Mouse (Mus musculus): ENCODE measurements around the gene Unc5c. TPM values are rescaled to one million over a fixed set of nuclear protein-coding genes. Genes with fewer than 3 reads are reported as not detected.

Unc5c gene
- polyA plus RNA-seq, 1 experiment from 2014 or later: 7.5 TPM

- Histone ChIP-seq H3K27me3 (replicated peaks; ENCODE audit: control insufficient read depth, insufficient read depth, low read length) (no peaks in the 10 kb centered on the region), H3K9ac (ENCODE audit: low read depth, low read length) (no peak overlapping the region), H3K4me2 (ENCODE audit: low read depth, low read length) (no peak overlapping the region), H3K27ac (replicated peaks; ENCODE audit: low read depth, low read length) (no peak overlapping the region), H3K36me3 (ENCODE audit: control insufficient read depth, insufficient read depth, low read length) (no peaks in the 10 kb centered on the region), H3K9me3 (ENCODE audit: control insufficient read depth, low read length) (no peaks in the 10 kb centered on the region), H3K4me1 (ENCODE audit: control insufficient read depth, insufficient read depth, low read length) (no peaks in the 10 kb centered on the region), H3K4me3 (ENCODE audit: low read depth, low read length) (no peak overlapping the region)
- ATAC-seq (ENCODE audit: low read depth) (no peak), DNase-seq (ENCODE audit: low spot score) (no peak)
- WGBS: 74% methylated on average over 5 of the region's 5 CpGs
Measured at GRCm38 (mm10) chr3:141828301-141828700, 363.3 kb downstream of the Unc5c start.

- Histone ChIP-seq H3K4me3 (ENCODE audit: low read depth, low read length) (no peak overlapping the region), H3K9me3 (ENCODE audit: control insufficient read depth, low read length) (no peaks in the 10 kb centered on the region), H3K4me1 (ENCODE audit: control insufficient read depth, insufficient read depth, low read length) (no peaks in the 10 kb centered on the region), H3K4me2 (ENCODE audit: low read depth, low read length) (no peak overlapping the region), H3K27me3 (replicated peaks; ENCODE audit: control insufficient read depth, insufficient read depth, low read length) (no peaks in the 10 kb centered on the region), H3K9ac (ENCODE audit: low read depth, low read length) (no peak overlapping the region), H3K27ac (replicated peaks; ENCODE audit: low read depth, low read length) (no peak overlapping the region), H3K36me3 (ENCODE audit: control insufficient read depth, insufficient read depth, low read length) (no peaks in the 10 kb centered on the region)
- ATAC-seq (ENCODE audit: low read depth): peak; percentile 53; the same call in 1 of the 2 replicates
- peak; percentile 68 for DNase-seq (ENCODE audit: low spot score)
- WGBS: 19% methylated on average over 3 of the region's 3 CpGs
Measured at GRCm38 (mm10) chr3:141831135-141831534, 366.1 kb downstream of the Unc5c start.

GRCm38 (mm10) chr3:141838864-141839263 lies 373.8 kb downstream of the Unc5c start:
- no peaks in the 10 kb centered on the region for H3K9me3 ChIP-seq (ENCODE audit: control insufficient read depth, low read length)
- WGBS: 45% methylated on average over 7 of the region's 7 CpGs
- DNase-seq (ENCODE audit: low spot score) (peak; percentile 66), ATAC-seq (ENCODE audit: low read depth) (no peak)
- H3K27ac ChIP-seq (replicated peaks; ENCODE audit: low read depth, low read length): no peak overlapping the region
- H3K4me1 ChIP-seq (ENCODE audit: control insufficient read depth, insufficient read depth, low read length): no peaks in the 10 kb centered on the region
- no peak overlapping the region for H3K4me3 ChIP-seq (ENCODE audit: low read depth, low read length)
- H3K27me3 ChIP-seq (replicated peaks; ENCODE audit: control insufficient read depth, insufficient read depth, low read length): no peaks in the 10 kb centered on the region
- H3K36me3 ChIP-seq (ENCODE audit: control insufficient read depth, insufficient read depth, low read length): no peaks in the 10 kb centered on the region
- no peak overlapping the region for H3K9ac ChIP-seq (ENCODE audit: low read depth, low read length)
- H3K4me2 ChIP-seq (ENCODE audit: low read depth, low read length): no peak overlapping the region

- H3K4me3 ChIP-seq (ENCODE audit: low read depth, low read length): no peak overlapping the region
- no peaks in the 10 kb centered on the region for H3K36me3 ChIP-seq (ENCODE audit: control insufficient read depth, insufficient read depth, low read length)
- no peak overlapping the region for H3K27ac ChIP-seq (replicated peaks; ENCODE audit: low read depth, low read length)
- ATAC-seq (ENCODE audit: low read depth): no peak
- 68% methylated on average over 1 of the region's 1 CpGs for WGBS
- no peak for DNase-seq (ENCODE audit: low spot score)
- H3K27me3 ChIP-seq (replicated peaks; ENCODE audit: control insufficient read depth, insufficient read depth, low read length): no peaks in the 10 kb centered on the region
- H3K9ac ChIP-seq (ENCODE audit: low read depth, low read length): no peak overlapping the region
- H3K4me1 ChIP-seq (ENCODE audit: control insufficient read depth, insufficient read depth, low read length): no peaks in the 10 kb centered on the region
- no peak overlapping the region for H3K4me2 ChIP-seq (ENCODE audit: low read depth, low read length)
- no peaks in the 10 kb centered on the region for H3K9me3 ChIP-seq (ENCODE audit: control insufficient read depth, low read length)
Measured at GRCm38 (mm10) chr3:141849206-141849605, 384.2 kb downstream of the Unc5c start.

GRCm38 (mm10) chr3:141850141-141850540 lies 385.1 kb downstream of the Unc5c start:
- DNase-seq (ENCODE audit: low spot score): no peak

GRCm38 (mm10) chr3:141854339-141854738 lies 389.3 kb downstream of the Unc5c start:
- H3K36me3 ChIP-seq (ENCODE audit: control insufficient read depth, insufficient read depth, low read length): no peaks in the 10 kb centered on the region
- no peak overlapping the region for H3K4me2 ChIP-seq (ENCODE audit: low read depth, low read length)
- DNase-seq (ENCODE audit: low spot score): no peak
- WGBS: 65% methylated on average over 4 of the region's 4 CpGs
- no peaks in the 10 kb centered on the region for H3K9me3 ChIP-seq (ENCODE audit: control insufficient read depth, low read length)
- no peaks in the 10 kb centered on the region for H3K4me1 ChIP-seq (ENCODE audit: control insufficient read depth, insufficient read depth, low read length)
- H3K27ac ChIP-seq (replicated peaks; ENCODE audit: low read depth, low read length): no peak overlapping the region
- ATAC-seq (ENCODE audit: low read depth): no peak
- no peaks in the 10 kb centered on the region for H3K27me3 ChIP-seq (replicated peaks; ENCODE audit: control insufficient read depth, insufficient read depth, low read length)
- no peak overlapping the region for H3K4me3 ChIP-seq (ENCODE audit: low read depth, low read length)
- H3K9ac ChIP-seq (ENCODE audit: low read depth, low read length): no peak overlapping the region

More at GRCm38 (mm10) chr3:141850141-141850540, 385.1 kb downstream of the Unc5c start:
- H3K4me2 ChIP-seq (ENCODE audit: low read depth, low read length): no peak overlapping the region
- H3K4me3 ChIP-seq (ENCODE audit: low read depth, low read length): no peak overlapping the region
- H3K36me3 ChIP-seq (ENCODE audit: control insufficient read depth, insufficient read depth, low read length): no peaks in the 10 kb centered on the region
- no peak for ATAC-seq (ENCODE audit: low read depth)
- H3K9ac ChIP-seq (ENCODE audit: low read depth, low read length): no peak overlapping the region
- no peaks in the 10 kb centered on the region for H3K27me3 ChIP-seq (replicated peaks; ENCODE audit: control insufficient read depth, insufficient read depth, low read length)
- no peaks in the 10 kb centered on the region for H3K9me3 ChIP-seq (ENCODE audit: control insufficient read depth, low read length)
- no peaks in the 10 kb centered on the region for H3K4me1 ChIP-seq (ENCODE audit: control insufficient read depth, insufficient read depth, low read length)
- 83% methylated on average over 7 of the region's 7 CpGs for WGBS
- H3K27ac ChIP-seq (replicated peaks; ENCODE audit: low read depth, low read length): no peak overlapping the region

- H3K4me1 ChIP-seq (ENCODE audit: control insufficient read depth, insufficient read depth, low read length): no peaks in the 10 kb centered on the region
- H3K27me3 ChIP-seq (replicated peaks; ENCODE audit: control insufficient read depth, insufficient read depth, low read length): no peaks in the 10 kb centered on the region
- WGBS: 64% methylated on average over 8 of the region's 8 CpGs
- DNase-seq (ENCODE audit: low spot score) (peak; percentile 75), ATAC-seq (ENCODE audit: low read depth) (peak; percentile 88)
- no peak overlapping the region for H3K9ac ChIP-seq (ENCODE audit: low read depth, low read length)
- H3K36me3 ChIP-seq (ENCODE audit: control insufficient read depth, insufficient read depth, low read length): no peaks in the 10 kb centered on the region
- no peak overlapping the region; the same call in 1 of the 2 replicates for H3K27ac ChIP-seq (replicated peaks; ENCODE audit: low read depth, low read length)
- H3K4me2 ChIP-seq (ENCODE audit: low read depth, low read length): no peak overlapping the region
- H3K9me3 ChIP-seq (ENCODE audit: control insufficient read depth, low read length): no peaks in the 10 kb centered on the region
- no peak overlapping the region for H3K4me3 ChIP-seq (ENCODE audit: low read depth, low read length)
Measured at GRCm38 (mm10) chr3:141857123-141857522, 392.1 kb downstream of the Unc5c start.

GRCm38 (mm10) chr3:141862816-141863461 lies 397.9 kb downstream of the Unc5c start:
- DNase-seq (ENCODE audit: low spot score): peak; percentile 81
- ATAC-seq (ENCODE audit: low read depth): peak; percentile 86
- Histone ChIP-seq H3K27me3 (replicated peaks; ENCODE audit: control insufficient read depth, insufficient read depth, low read length) (no peaks in the 10 kb centered on the region), H3K4me3 (ENCODE audit: low read depth, low read length) (no peak overlapping the region), H3K27ac (replicated peaks; ENCODE audit: low read depth, low read length) (no peak overlapping the region), H3K36me3 (ENCODE audit: control insufficient read depth, insufficient read depth, low read length) (no peaks in the 10 kb centered on the region), H3K4me1 (ENCODE audit: control insufficient read depth, insufficient read depth, low read length) (no peaks in the 10 kb centered on the region), H3K4me2 (ENCODE audit: low read depth, low read length) (peak overlapping the region; percentile 35), H3K9ac (ENCODE audit: low read depth, low read length) (no peak overlapping the region), H3K9me3 (ENCODE audit: control insufficient read depth, low read length) (no peaks in the 10 kb centered on the region)
- WGBS: 21% methylated on average over 13 of the region's 13 CpGs

- H3K4me2 ChIP-seq (ENCODE audit: low read depth, low read length): no peak overlapping the region
- no peaks in the 10 kb centered on the region for H3K4me1 ChIP-seq (ENCODE audit: control insufficient read depth, insufficient read depth, low read length)
- H3K9ac ChIP-seq (ENCODE audit: low read depth, low read length): no peak overlapping the region
- no peaks in the 10 kb centered on the region for H3K27me3 ChIP-seq (replicated peaks; ENCODE audit: control insufficient read depth, insufficient read depth, low read length)
- DNase-seq (ENCODE audit: low spot score) (no peak), ATAC-seq (ENCODE audit: low read depth) (no peak)
- 82% methylated on average over 3 of the region's 3 CpGs for WGBS
- no peaks in the 10 kb centered on the region for H3K9me3 ChIP-seq (ENCODE audit: control insufficient read depth, low read length)
- H3K4me3 ChIP-seq (ENCODE audit: low read depth, low read length): no peak overlapping the region
- no peak overlapping the region for H3K27ac ChIP-seq (replicated peaks; ENCODE audit: low read depth, low read length)
- H3K36me3 ChIP-seq (ENCODE audit: control insufficient read depth, insufficient read depth, low read length): peaks cover 6% of the 10 kb centered on the region; the same call in 1 of the 2 replicates
Measured at GRCm38 (mm10) chr3:141871805-141872204, 406.8 kb downstream of the Unc5c start.
